Mouse (Mus musculus): ENCODE measurements around the gene Chst4.

DNA sequence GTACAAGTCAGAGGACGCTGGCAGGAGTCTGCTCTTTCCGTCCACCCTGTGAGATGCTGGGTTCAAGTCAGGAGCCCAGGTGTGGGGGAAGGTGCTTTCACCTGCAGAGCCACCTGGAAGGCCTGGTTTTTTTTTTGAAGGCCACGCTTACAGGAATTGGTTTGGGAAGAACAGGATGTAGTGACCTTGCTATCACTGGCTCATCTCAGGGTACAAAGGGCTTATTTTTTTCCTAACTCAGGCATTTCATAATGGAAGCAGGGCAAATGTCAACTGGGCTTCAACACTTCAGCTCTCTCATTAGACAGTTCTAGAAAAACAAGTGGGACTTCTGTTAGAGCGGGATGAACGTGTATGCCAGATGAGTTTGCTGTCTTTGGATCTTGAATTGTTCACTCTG is 35.2 kb downstream of the Chst4 start:
- no peak for TF ChIP-seq CTCF (IDR thresholded peaks at IDR 0.05; ENCODE audit: low read depth, low read length)
- TF ChIP-seq GATA1 (IDR thresholded peaks at IDR 0.05; ENCODE audit: borderline replicate concordance, low read length), result no peak
